Mouse (Mus musculus): ENCODE measurements around the gene 1700088E04Rik.

The 1700088E04Rik gene

GRCm38 (mm10) chr15:79099456-79099855, 41.6 kb downstream of the 1700088E04Rik start:
- no peak for DNase-seq (ENCODE audit: low spot score in 2 of 2)

GRCm38 (mm10) chr15:79098868-79099267, 42.2 kb downstream of the 1700088E04Rik start:
- no peak for DNase-seq (ENCODE audit: low spot score in 2 of 2)

- DNase-seq (ENCODE audit: low spot score in 2 of 2) = no peak
Observed at GRCm38 (mm10) chr15:79098220-79098619, 42.8 kb downstream of the 1700088E04Rik start.

GRCm38 (mm10) chr15:79097611-79098025, 43.4 kb downstream of the 1700088E04Rik start:
- DNase-seq (ENCODE audit: low spot score in 2 of 2) = no peak

- DNase-seq (ENCODE audit: low spot score in 2 of 2) = no peak
Observed at GRCm38 (mm10) chr15:79097135-79097534, 43.9 kb downstream of the 1700088E04Rik start.

- DNase-seq (ENCODE audit: low spot score in 2 of 2) = no peak
Observed at GRCm38 (mm10) chr15:79096556-79096955, 44.5 kb downstream of the 1700088E04Rik start.

- DNase-seq (ENCODE audit: low spot score in 2 of 2) = no peak
Observed at GRCm38 (mm10) chr15:79095483-79095882, 45.6 kb downstream of the 1700088E04Rik start.

GRCm38 (mm10) chr15:79093083-79093839, 47.8 kb downstream of the 1700088E04Rik start:
- DNase-seq (ENCODE audit: low spot score in 2 of 2) = peak in 1 of 2 experiments; percentile 23

- DNase-seq (ENCODE audit: low spot score in 2 of 2) = no peak
Observed at GRCm38 (mm10) chr15:79092284-79092683, 48.8 kb downstream of the 1700088E04Rik start.

GRCm38 (mm10) chr15:79079567-79079966, 61.5 kb downstream of the 1700088E04Rik start:
- no peak for DNase-seq (ENCODE audit: low spot score in 2 of 2)
